Mouse (Mus musculus) hindbrain, embryonic 12.5 days (tissue): ENCODE measurements around the gene Epb41. TPM values are rescaled to one million over a fixed set of nuclear protein-coding genes. Genes with fewer than 3 reads are reported as not detected.

Experiments
- ATAC-seq: fragments of 200-750 bp; cut with Nextera tagmentation; 2 replicates; pipeline ENCODE4 v1.8.0; 2017; ENCODE audit warnings: moderate TSS enrichment; ENCODE audit not compliant: low FRiP score
- H3K27ac ChIP-seq: fragments of 300-500 bp; sonication (generic); 2 replicates; pipeline ENCODE4 v1.5.1; 2016; ENCODE audit warnings: mild to moderate bottlenecking
- H3K27me3 ChIP-seq: fragments of 300-500 bp; sonication (generic); 2 replicates; pipeline ENCODE4 v1.6.1; 2016; ENCODE audit warnings: mild to moderate bottlenecking
- H3K36me3 ChIP-seq: fragments of 300-500 bp; sonication (generic); 2 replicates; pipeline ENCODE4 v1.6.1; 2016; ENCODE audit warnings: mild to moderate bottlenecking
- H3K4me1 ChIP-seq: fragments of 300-500 bp; sonication (generic); 2 replicates; pipeline ENCODE4 v1.6.1; 2016
- H3K4me2 ChIP-seq: fragments of 300-500 bp; sonication (generic); replicated peaks from 2 replicates; pipeline ENCODE4 v1.6.1; 2016; ENCODE audit warnings: mild to moderate bottlenecking
- H3K4me3 ChIP-seq: fragments of 300-500 bp; sonication (generic); 2 replicates; pipeline ENCODE4 v1.5.1; 2016; ENCODE audit warnings: mild to moderate bottlenecking
- H3K9ac ChIP-seq: fragments of 300-500 bp; sonication (generic); 2 replicates; pipeline ENCODE4 v1.6.1; 2016; ENCODE audit warnings: mild to moderate bottlenecking, moderate library complexity
- H3K9me3 ChIP-seq: fragments of 300-500 bp; sonication (generic); replicated peaks from 2 replicates; pipeline ENCODE4 v1.6.1; 2016; ENCODE audit warnings: mild to moderate bottlenecking
- WGBS: fragments of 180-500 bp; shearing (Covaris S2); methylation state at CpG from one replicate; pipeline ENCODE4 v1.1.7; 2016; 5-methylcytosine and 5-hydroxymethylcytosine counted together
- polyA plus RNA-seq: library from polyadenylated mRNA; unstranded; fragments of >200 nt; fragmentation: Nextera tagmentation; extraction: Ambion mirVana; gene quantifications from 2 replicates; pipeline ENCODE4 v1.2.1, GENCODE M21; 2016

Epb41 gene
- polyA plus RNA-seq, 1 experiment from 2014 or later, result 198 TPM

- ATAC-seq, result no peak
- Histone ChIP-seq H3K27ac (no peak overlapping the region), H3K4me1 (peaks cover 5% of the 10 kb centered on the region; the same call in 1 of the 2 replicates), H3K9me3 (no peaks in the 10 kb centered on the region), H3K27me3 (no peaks in the 10 kb centered on the region), H3K4me2 (no peak overlapping the region), H3K4me3 (no peak overlapping the region), H3K9ac (no peak overlapping the region), H3K36me3 (no peaks in the 10 kb centered on the region)
These were observed 17.8 kb downstream of the Epb41 start for GRCm38 (mm10) chr4:132057311-132057710.

GRCm38 (mm10) chr4:132051321-132052275 is 23.5 kb downstream of the Epb41 start:
- no peak overlapping the region for H3K4me2 ChIP-seq
- ATAC-seq, result peak; percentile 51
- WGBS, result 54% methylated on average over 10 of the region's 10 CpGs

GRCm38 (mm10) chr4:132049549-132050200 is 25.4 kb downstream of the Epb41 start:
- peak overlapping the region; percentile 99; the same call in 1 of the 2 replicates for H3K9ac ChIP-seq
- H3K4me3 ChIP-seq, result peak overlapping the region; percentile 99
- H3K9me3 ChIP-seq, result no peaks in the 10 kb centered on the region
- H3K36me3 ChIP-seq, result no peaks in the 10 kb centered on the region
- 6% methylated on average over 15 of the region's 15 CpGs for WGBS
- H3K27me3 ChIP-seq, result no peaks in the 10 kb centered on the region
- peak overlapping the region; percentile 67 for H3K4me2 ChIP-seq
- no peak for ATAC-seq
- peaks cover 38% of the 10 kb centered on the region for H3K4me1 ChIP-seq
- H3K27ac ChIP-seq, result no peak overlapping the region

More at GRCm38 (mm10) chr4:132051321-132052275, 23.5 kb downstream of the Epb41 start:
- Histone ChIP-seq H3K4me3 (no peak overlapping the region), H3K4me1 (peaks cover 29% of the 10 kb centered on the region), H3K27me3 (no peaks in the 10 kb centered on the region), H3K9ac (0 out of 2 replicates have a peak overlapping the region, but pooled peaks have one; percentile 8), H3K36me3 (no peaks in the 10 kb centered on the region), H3K27ac (peak overlapping the region; percentile 74), H3K9me3 (no peaks in the 10 kb centered on the region)

GRCm38 (mm10) chr4:132048995-132049404 is 26.1 kb downstream of the Epb41 start:
- Histone ChIP-seq H3K4me2 (peak overlapping the region; percentile 67), H3K27me3 (no peaks in the 10 kb centered on the region), H3K4me3 (peak overlapping the region; percentile 99), H3K27ac (peak overlapping the region; percentile 99), H3K9me3 (no peaks in the 10 kb centered on the region), H3K36me3 (no peaks in the 10 kb centered on the region), H3K4me1 (peaks cover 45% of the 10 kb centered on the region), H3K9ac (peak overlapping the region; percentile 99)
- ATAC-seq, result peak; percentile 98
- WGBS, result 0% methylated on average over 22 of the region's 46 CpGs

GRCm38 (mm10) chr4:132048011-132048991 is 26.8 kb downstream of the Epb41 start:
- no peaks in the 10 kb centered on the region for H3K27me3 ChIP-seq
- WGBS, result under 1% methylated on average over 87 of the region's 95 CpGs
- no peaks in the 10 kb centered on the region for H3K36me3 ChIP-seq
- peak overlapping the region; percentile 99 for H3K27ac ChIP-seq
- ATAC-seq, result peak; percentile 62
- H3K4me2 ChIP-seq, result peak overlapping the region; percentile 67
- H3K4me1 ChIP-seq, result peaks cover 47% of the 10 kb centered on the region
- H3K9ac ChIP-seq, result peak overlapping the region; percentile 99
- no peaks in the 10 kb centered on the region for H3K9me3 ChIP-seq
- H3K4me3 ChIP-seq, result peak overlapping the region; percentile 99

- Histone ChIP-seq H3K36me3 (no peaks in the 10 kb centered on the region), H3K4me3 (no peak overlapping the region), H3K27me3 (no peaks in the 10 kb centered on the region), H3K9me3 (no peaks in the 10 kb centered on the region), H3K27ac (no peak overlapping the region), H3K4me2 (no peak overlapping the region), H3K4me1 (peaks cover 39% of the 10 kb centered on the region), H3K9ac (no peak overlapping the region)
- no peak for ATAC-seq
- 94% methylated on average over 3 of the region's 3 CpGs for WGBS
These were observed 31.4 kb downstream of the Epb41 start for GRCm38 (mm10) chr4:132043726-132044125.

- Histone ChIP-seq H3K4me3 (no peak overlapping the region), H3K9ac (no peak overlapping the region), H3K27ac (peak overlapping the region; percentile 30; the same call in 1 of the 2 replicates), H3K9me3 (no peaks in the 10 kb centered on the region), H3K4me2 (no peak overlapping the region), H3K4me1 (peaks cover 49% of the 10 kb centered on the region), H3K36me3 (no peaks in the 10 kb centered on the region), H3K27me3 (no peaks in the 10 kb centered on the region)
- ATAC-seq, result no peak
- 82% methylated on average over 6 of the region's 6 CpGs for WGBS
These were observed 33.4 kb downstream of the Epb41 start for GRCm38 (mm10) chr4:132041471-132042332.

- no peak for ATAC-seq
- no peak overlapping the region for H3K9ac ChIP-seq
- no peaks in the 10 kb centered on the region for H3K27me3 ChIP-seq
- no peak overlapping the region for H3K4me2 ChIP-seq
- H3K4me1 ChIP-seq, result peaks cover 45% of the 10 kb centered on the region
- 87% methylated on average over 8 of the region's 8 CpGs for WGBS
- no peaks in the 10 kb centered on the region for H3K36me3 ChIP-seq
- peak overlapping the region; percentile 73; the same call in 1 of the 2 replicates for H3K27ac ChIP-seq
- no peaks in the 10 kb centered on the region for H3K9me3 ChIP-seq
- H3K4me3 ChIP-seq, result no peak overlapping the region
These were observed 35.0 kb downstream of the Epb41 start for GRCm38 (mm10) chr4:132039975-132040645.

- no peaks in the 10 kb centered on the region for H3K27me3 ChIP-seq
- no peak overlapping the region for H3K4me3 ChIP-seq
- H3K36me3 ChIP-seq, result no peaks in the 10 kb centered on the region
- 90% methylated on average over 2 of the region's 2 CpGs for WGBS
- peak overlapping the region; percentile 73; the same call in 1 of the 2 replicates for H3K27ac ChIP-seq
- H3K9ac ChIP-seq, result no peak overlapping the region
- peaks cover 44% of the 10 kb centered on the region for H3K4me1 ChIP-seq
- ATAC-seq, result no peak
- H3K4me2 ChIP-seq, result no peak overlapping the region
- no peaks in the 10 kb centered on the region for H3K9me3 ChIP-seq
These were observed 35.6 kb downstream of the Epb41 start for GRCm38 (mm10) chr4:132039521-132039920.

GRCm38 (mm10) chr4:132038809-132039208 is 36.3 kb downstream of the Epb41 start:
- Histone ChIP-seq H3K27ac (peak overlapping the region; percentile 73), H3K9ac (no peak overlapping the region; the same call in 1 of the 2 replicates), H3K4me3 (no peak overlapping the region), H3K4me1 (peaks cover 42% of the 10 kb centered on the region), H3K4me2 (no peak overlapping the region), H3K27me3 (no peaks in the 10 kb centered on the region), H3K36me3 (no peaks in the 10 kb centered on the region), H3K9me3 (no peaks in the 10 kb centered on the region)
- no peak for ATAC-seq
- 67% methylated on average over 2 of the region's 2 CpGs for WGBS
